Mouse (Mus musculus): ENCODE measurements around the gene Pkig. TPM values are rescaled to one million over a fixed set of nuclear protein-coding genes. Genes with fewer than 3 reads are reported as not detected.

The Pkig gene
- polyA plus RNA-seq, 1 experiment from 2014 or later: 131 TPM

- 44% methylated on average over 2 of the region's 2 CpGs for WGBS
- no peaks in the 10 kb centered on the region for H3K27me3 ChIP-seq
- H3K9ac ChIP-seq: no peak overlapping the region
- H3K9me3 ChIP-seq: no peaks in the 10 kb centered on the region
- ATAC-seq (ENCODE audit: low FRiP score, low read depth): peak; percentile 83; the same call in 1 of the 2 replicates
- no peaks in the 10 kb centered on the region for H3K36me3 ChIP-seq
- no peak overlapping the region for H3K4me3 ChIP-seq
- H3K4me1 ChIP-seq: peaks cover 15% of the 10 kb centered on the region; the same call in 1 of the 2 replicates
- no peak overlapping the region for H3K4me2 ChIP-seq (replicated peaks)
- peak overlapping the region; percentile 40; the same call in 1 of the 2 replicates for H3K27ac ChIP-seq
Measured at GRCm38 (mm10) chr2:163756723-163757122, 98.5 kb downstream of the Pkig start.

- 69% methylated on average over 2 of the region's 2 CpGs for WGBS
- Histone ChIP-seq H3K4me1 (peaks cover 15% of the 10 kb centered on the region; the same call in 1 of the 2 replicates), H3K27me3 (no peaks in the 10 kb centered on the region), H3K4me2 (replicated peaks) (no peak overlapping the region), H3K9ac (no peak overlapping the region), H3K36me3 (no peaks in the 10 kb centered on the region), H3K27ac (no peak overlapping the region), H3K9me3 (no peaks in the 10 kb centered on the region), H3K4me3 (no peak overlapping the region)
- ATAC-seq (ENCODE audit: low FRiP score, low read depth): no peak
Measured at GRCm38 (mm10) chr2:163758146-163758545, 100.0 kb downstream of the Pkig start.

GRCm38 (mm10) chr2:163760589-163760988 lies 102.4 kb downstream of the Pkig start:
- Histone ChIP-seq H3K27ac (no peak overlapping the region), H3K4me2 (replicated peaks) (no peak overlapping the region), H3K4me1 (peaks cover 12% of the 10 kb centered on the region; the same call in 1 of the 2 replicates), H3K36me3 (no peaks in the 10 kb centered on the region), H3K9ac (no peak overlapping the region), H3K9me3 (no peaks in the 10 kb centered on the region), H3K27me3 (no peaks in the 10 kb centered on the region), H3K4me3 (no peak overlapping the region)
- ATAC-seq (ENCODE audit: low FRiP score, low read depth): no peak
- 83% methylated on average over 6 of the region's 6 CpGs for WGBS

GRCm38 (mm10) chr2:163761402-163761801 lies 103.2 kb downstream of the Pkig start:
- peaks cover 6% of the 10 kb centered on the region; the same call in 1 of the 2 replicates for H3K4me1 ChIP-seq
- WGBS: 79% methylated on average over 7 of the region's 7 CpGs
- no peaks in the 10 kb centered on the region for H3K9me3 ChIP-seq
- H3K4me3 ChIP-seq: no peak overlapping the region
- no peak overlapping the region for H3K4me2 ChIP-seq (replicated peaks)
- no peak overlapping the region for H3K9ac ChIP-seq
- H3K27ac ChIP-seq: no peak overlapping the region
- no peaks in the 10 kb centered on the region for H3K27me3 ChIP-seq
- no peak for ATAC-seq (ENCODE audit: low FRiP score, low read depth)
- H3K36me3 ChIP-seq: no peaks in the 10 kb centered on the region

- H3K4me3 ChIP-seq: no peak overlapping the region
- H3K4me2 ChIP-seq (replicated peaks): no peak overlapping the region
- H3K9ac ChIP-seq: no peak overlapping the region
- no peaks in the 10 kb centered on the region for H3K4me1 ChIP-seq
- no peak overlapping the region for H3K27ac ChIP-seq
- no peaks in the 10 kb centered on the region for H3K9me3 ChIP-seq
- no peaks in the 10 kb centered on the region for H3K36me3 ChIP-seq
- no peak for ATAC-seq (ENCODE audit: low FRiP score, low read depth)
- H3K27me3 ChIP-seq: no peaks in the 10 kb centered on the region
Measured at GRCm38 (mm10) chr2:163766261-163766660, 108.1 kb downstream of the Pkig start.

- 80% methylated on average over 1 of the region's 1 CpGs for WGBS
- Histone ChIP-seq H3K27me3 (no peaks in the 10 kb centered on the region), H3K4me1 (no peaks in the 10 kb centered on the region), H3K4me3 (no peak overlapping the region), H3K9me3 (no peaks in the 10 kb centered on the region), H3K27ac (no peak overlapping the region), H3K36me3 (no peaks in the 10 kb centered on the region), H3K9ac (no peak overlapping the region), H3K4me2 (replicated peaks) (no peak overlapping the region)
- ATAC-seq (ENCODE audit: low FRiP score, low read depth): no peak
Measured at GRCm38 (mm10) chr2:163766890-163767289, 108.7 kb downstream of the Pkig start.

- H3K4me2 ChIP-seq (replicated peaks): no peak overlapping the region
- no peaks in the 10 kb centered on the region for H3K9me3 ChIP-seq
- WGBS: 82% methylated on average over 8 of the region's 8 CpGs
- peaks cover 4% of the 10 kb centered on the region; the same call in 1 of the 2 replicates for H3K27me3 ChIP-seq
- no peak overlapping the region for H3K27ac ChIP-seq
- no peaks in the 10 kb centered on the region for H3K36me3 ChIP-seq
- ATAC-seq (ENCODE audit: low FRiP score, low read depth): no peak
- H3K4me3 ChIP-seq: no peak overlapping the region
- no peak overlapping the region for H3K9ac ChIP-seq
- H3K4me1 ChIP-seq: no peaks in the 10 kb centered on the region
Measured at GRCm38 (mm10) chr2:163770731-163771130, 112.5 kb downstream of the Pkig start.

Other genes with a start within 250 kb of the Pkig start
- gene Oser1, start 233.7 kb upstream of the Pkig start, polyA plus RNA-seq (2015; fragmentation: Nextera tagmentation; extraction: Ambion mirVana): 95.8 and 96.5 TPM in 2 replicates
- gene Gdap1l1, start 219.9 kb upstream of the Pkig start, polyA plus RNA-seq (2015; fragmentation: Nextera tagmentation; extraction: Ambion mirVana): 0.72 and 0.78 TPM in 2 replicates
- gene Fitm2, start 185.8 kb upstream of the Pkig start, polyA plus RNA-seq (2015; fragmentation: Nextera tagmentation; extraction: Ambion mirVana): 10.9 and 11.3 TPM in 2 replicates
- gene R3hdml, start 166.1 kb upstream of the Pkig start, polyA plus RNA-seq (2015; fragmentation: Nextera tagmentation; extraction: Ambion mirVana): not detected in 2 replicates
- 0.18 TPM in 1 of 2 replicates, not detected in the other for gene Hnf4a, start 151.6 kb upstream of the Pkig start, polyA plus RNA-seq (2015; fragmentation: Nextera tagmentation; extraction: Ambion mirVana)
- gene Ttpal, start 56.1 kb upstream of the Pkig start, polyA plus RNA-seq (2015; fragmentation: Nextera tagmentation; extraction: Ambion mirVana): 40.9 and 45.1 TPM in 2 replicates
- gene Serinc3, start 13.3 kb upstream of the Pkig start, polyA plus RNA-seq (2015; fragmentation: Nextera tagmentation; extraction: Ambion mirVana): 27.8 and 31.2 TPM in 2 replicates
- 9.4 and 10.9 TPM in 2 replicates for gene Ada, start 91.9 kb downstream of the Pkig start, polyA plus RNA-seq (2015; fragmentation: Nextera tagmentation; extraction: Ambion mirVana)
- 0.29 and 0.36 TPM in 2 replicates for gene Ccn5, start 162.5 kb downstream of the Pkig start, polyA plus RNA-seq (2015; fragmentation: Nextera tagmentation; extraction: Ambion mirVana)
- not detected in 2 replicates for gene Kcnk15, start 195.3 kb downstream of the Pkig start, polyA plus RNA-seq (2015; fragmentation: Nextera tagmentation; extraction: Ambion mirVana)

All from limb, embryonic 13.5 days (tissue).